Mouse (Mus musculus) lung, postnatal 4 days (tissue): ENCODE measurements at regions not wholly inside any gene's neighbourhood (a gene's known extent, or its start where the extent isn't known, plus 50 kb on each side); places are given as distances from the start of the nearest gene placed in this dataset.

Experiments used
- DNase-seq, 2 experiments: peaks; one replicate each; pipeline ENCODE4 v3.0.0; 2021

GRCm38 (mm10) chr12:39086285-39086684, 307.1 kb downstream of the Etv1 start:
- no peak for DNase-seq

GRCm38 (mm10) chr12:39094638-39095230, 315.6 kb downstream of the Etv1 start:
- DNase-seq: no peak

DNA sequence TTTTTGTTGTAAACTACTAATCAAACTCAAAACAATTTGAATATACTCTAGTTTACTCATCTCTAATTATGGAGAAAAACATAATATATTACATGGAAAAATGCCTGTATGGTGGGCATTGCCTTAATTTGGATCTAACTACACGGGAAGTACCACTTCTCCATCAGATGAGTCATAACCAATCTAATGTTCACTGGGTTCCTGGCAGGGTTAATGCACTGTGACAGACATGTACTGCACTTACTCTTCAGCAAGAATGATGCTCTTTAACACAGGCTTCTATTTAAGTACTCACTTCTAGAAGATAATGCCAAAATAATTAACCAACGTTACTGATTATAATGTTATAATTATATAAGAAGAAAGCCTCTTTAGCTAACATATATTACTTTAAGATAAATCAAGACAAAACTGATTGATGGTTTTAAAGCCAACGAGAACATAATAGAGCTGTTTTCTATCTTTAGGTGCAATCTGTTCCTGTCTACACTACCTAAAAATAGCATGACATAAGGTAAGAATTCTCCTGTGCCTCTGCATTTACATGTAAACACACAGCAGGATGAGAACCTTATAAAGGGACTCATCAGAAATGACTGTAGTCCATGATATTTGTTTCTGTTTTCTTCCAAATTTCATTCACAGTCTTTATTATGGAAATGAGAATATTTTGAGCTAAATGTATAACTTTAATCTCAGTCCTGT, 344.4 kb downstream of the Etv1 start:
- DNase-seq: no peak

GRCm38 (mm10) chr12:39154689-39155088, 375.5 kb downstream of the Etv1 start:
- DNase-seq: no peak

DNA sequence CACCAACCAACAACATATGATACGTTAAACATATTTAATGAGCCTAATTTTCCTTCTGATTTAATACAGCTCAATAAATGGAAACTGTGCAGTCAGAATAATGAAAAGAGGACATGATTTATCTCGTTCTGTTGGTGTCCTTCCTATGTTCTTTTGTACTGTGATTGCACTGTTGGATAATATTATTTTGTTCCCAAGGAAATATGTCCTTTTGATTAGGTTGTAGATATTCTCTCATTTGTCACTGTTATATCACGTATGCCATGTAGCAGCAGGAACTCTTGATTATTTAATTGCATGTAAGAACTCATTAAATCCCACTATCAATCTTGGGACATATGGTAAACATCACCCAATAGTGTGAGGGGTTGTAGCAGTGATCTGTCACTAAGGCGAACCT, 397.8 kb downstream of the Etv1 start:
- DNase-seq: no peak

DNA sequence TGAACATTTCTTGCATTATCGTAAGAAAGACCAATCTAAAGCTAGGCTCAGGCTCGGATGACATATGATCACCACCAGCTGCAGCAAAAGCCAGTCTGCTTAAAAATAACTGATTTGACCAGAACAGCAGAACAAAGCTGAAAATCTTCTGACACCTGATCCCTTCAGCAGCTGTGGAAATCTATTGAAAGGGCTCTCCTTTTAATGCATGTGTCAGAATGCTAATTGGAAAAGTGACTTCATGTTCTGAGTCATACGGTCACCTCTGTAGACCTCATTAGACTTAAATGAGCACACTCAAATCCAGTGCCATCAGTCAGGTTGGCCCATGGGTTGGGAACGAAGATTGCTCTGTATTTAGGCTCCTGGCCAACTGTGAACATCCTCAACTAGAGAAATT, 444.9 kb downstream of the Etv1 start:
- no peak for DNase-seq

- no peak for DNase-seq
These were observed 477.4 kb downstream of the Etv1 start for GRCm38 (mm10) chr12:39256605-39257004.

GRCm38 (mm10) chr12:39257571-39257970, 478.4 kb downstream of the Etv1 start:
- no peak for DNase-seq

GRCm38 (mm10) chr12:39289676-39290075, 510.5 kb downstream of the Etv1 start:
- DNase-seq: no peak

DNA sequence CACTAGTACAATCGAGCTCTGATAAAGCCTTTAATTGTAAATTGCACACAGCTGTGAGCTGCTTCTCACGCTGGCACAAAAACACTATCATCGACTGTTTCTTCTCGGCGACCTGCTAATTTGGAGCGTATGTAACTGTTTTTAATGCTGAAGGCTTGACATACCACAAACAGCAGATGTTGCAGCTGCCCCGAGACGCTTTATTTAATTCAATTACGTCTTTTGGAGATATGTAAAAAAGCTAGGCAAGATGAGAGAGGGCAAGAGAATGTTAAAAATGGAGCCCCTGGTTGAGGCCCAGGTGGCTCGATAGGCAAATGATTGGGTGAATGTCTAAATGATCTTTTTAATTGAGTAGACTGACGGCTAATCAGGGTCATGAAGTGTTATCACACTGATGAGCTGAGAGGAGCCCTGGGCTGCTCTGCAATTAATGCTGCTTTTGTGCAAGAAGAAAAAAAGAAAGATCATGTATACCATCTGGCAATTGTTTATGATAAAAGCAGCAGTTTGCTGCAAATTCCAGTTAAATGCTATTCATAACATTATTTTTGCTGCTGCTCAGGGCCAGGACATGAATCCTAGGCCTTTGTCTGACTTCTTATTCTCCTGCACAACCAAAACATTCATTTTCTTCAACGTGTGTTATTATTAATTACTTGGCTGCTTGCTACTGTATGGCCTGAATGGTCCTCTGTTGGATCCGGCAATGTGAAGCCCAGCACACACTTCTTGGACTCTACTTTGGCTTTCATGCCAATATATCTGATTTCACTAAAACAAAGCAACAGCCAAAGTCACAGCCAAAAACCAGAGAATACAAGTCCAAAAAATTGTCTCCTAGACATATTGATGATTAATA, 522.4 kb downstream of the Etv1 start:
- peak in 1 of 2 experiments; percentile 23 for DNase-seq

- no peak for DNase-seq
These were observed 523.0 kb downstream of the Etv1 start for GRCm38 (mm10) chr12:39302213-39302591.

GRCm38 (mm10) chr12:39307746-39308145, 528.6 kb downstream of the Etv1 start:
- no peak for DNase-seq

DNA sequence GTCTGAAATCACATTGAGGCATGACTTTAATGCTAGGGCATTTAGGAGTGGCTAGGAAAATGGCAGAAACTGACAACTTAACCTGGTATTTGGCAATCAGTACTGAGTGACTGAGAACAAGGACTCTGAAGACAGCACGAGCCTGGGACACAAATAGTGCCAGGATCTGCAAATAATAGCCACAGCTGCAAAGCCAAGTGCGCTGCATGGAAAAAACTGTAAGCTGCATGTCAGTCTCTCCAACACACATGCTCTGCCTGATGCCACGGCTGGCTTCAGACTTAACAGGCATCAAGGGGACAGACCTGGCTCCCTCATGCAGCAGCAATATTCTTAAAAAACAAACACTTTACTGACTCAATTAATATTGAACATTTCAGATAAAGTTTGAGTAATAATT, 530.7 kb downstream of the Etv1 start:
- DNase-seq: no peak

- no peak for DNase-seq
These were observed 538.0 kb downstream of the Etv1 start for GRCm38 (mm10) chr12:39317229-39317628.

DNA sequence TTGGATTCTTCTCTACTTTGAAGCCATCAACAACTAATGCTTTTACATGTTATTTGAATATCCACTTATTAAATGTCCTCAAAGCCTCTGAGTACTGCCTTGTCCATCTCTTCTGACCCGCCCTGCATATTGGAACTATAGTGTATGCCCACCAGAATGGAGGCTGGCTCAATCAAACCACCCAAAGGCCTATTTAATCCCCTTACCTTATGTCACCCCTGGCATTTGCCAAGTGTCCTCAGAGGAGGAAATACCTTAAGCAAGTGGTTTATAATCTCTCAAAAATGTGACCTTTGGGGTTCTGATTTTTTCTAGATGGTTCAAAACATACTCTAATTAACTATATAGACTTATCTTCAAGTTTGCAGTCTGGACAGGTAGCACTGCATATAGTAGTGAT, 542.3 kb downstream of the Etv1 start:
- DNase-seq: no peak

- DNase-seq: no peak
These were observed 547.0 kb downstream of the Etv1 start for GRCm38 (mm10) chr12:39326157-39326556.

- no peak for DNase-seq
These were observed 547.6 kb downstream of the Etv1 start for GRCm38 (mm10) chr12:39326668-39327299.

- DNase-seq: no peak
These were observed 549.2 kb downstream of the Etv1 start for GRCm38 (mm10) chr12:39328377-39328776.

- DNase-seq: no peak
These were observed 559.9 kb downstream of the Etv1 start for GRCm38 (mm10) chr12:39339101-39339538.

DNA sequence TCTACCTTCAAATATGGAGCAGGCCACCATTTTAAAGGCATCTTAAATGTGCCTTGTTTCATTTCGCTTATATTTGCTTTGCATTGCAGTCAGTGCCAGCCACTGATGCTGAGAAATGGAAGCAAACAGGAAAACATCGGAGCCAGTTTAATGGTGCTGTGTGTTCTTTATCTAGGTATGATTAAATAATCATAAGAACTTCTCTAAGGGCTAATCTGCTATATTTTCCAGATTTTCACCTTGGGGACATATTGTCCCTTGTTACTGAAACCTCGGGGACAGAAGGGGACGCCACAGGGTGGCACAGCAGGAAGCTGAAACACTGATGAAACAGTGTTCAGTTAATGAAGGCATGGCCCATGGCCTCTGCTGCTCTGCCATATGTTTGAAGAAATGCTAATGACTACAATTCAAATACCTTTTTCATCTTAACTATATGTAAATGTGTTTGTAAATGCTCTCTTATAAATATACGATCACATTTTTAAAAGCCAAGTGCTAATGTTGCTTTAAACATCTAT, 562.6 kb downstream of the Etv1 start:
- DNase-seq: no peak

DNA sequence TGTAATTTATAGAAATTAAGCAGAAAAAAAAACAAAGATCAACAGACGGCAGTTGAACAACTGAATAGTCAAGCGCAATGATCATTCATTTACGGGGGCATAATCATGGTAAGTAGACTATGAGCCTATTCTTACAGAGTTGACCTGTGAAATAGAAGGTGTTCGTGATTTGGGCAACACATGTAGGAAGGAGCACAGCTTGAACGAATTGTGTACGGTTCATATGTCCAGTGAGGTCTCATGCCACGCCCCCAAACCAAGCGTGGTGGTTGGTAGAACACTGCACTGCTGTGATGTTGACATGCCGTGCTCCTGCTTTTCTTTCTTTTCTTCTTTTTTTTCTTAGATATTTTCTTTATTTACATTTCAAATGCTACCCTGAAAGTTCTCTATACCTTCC, 563.1 kb downstream of the Etv1 start:
- no peak for DNase-seq

DNA sequence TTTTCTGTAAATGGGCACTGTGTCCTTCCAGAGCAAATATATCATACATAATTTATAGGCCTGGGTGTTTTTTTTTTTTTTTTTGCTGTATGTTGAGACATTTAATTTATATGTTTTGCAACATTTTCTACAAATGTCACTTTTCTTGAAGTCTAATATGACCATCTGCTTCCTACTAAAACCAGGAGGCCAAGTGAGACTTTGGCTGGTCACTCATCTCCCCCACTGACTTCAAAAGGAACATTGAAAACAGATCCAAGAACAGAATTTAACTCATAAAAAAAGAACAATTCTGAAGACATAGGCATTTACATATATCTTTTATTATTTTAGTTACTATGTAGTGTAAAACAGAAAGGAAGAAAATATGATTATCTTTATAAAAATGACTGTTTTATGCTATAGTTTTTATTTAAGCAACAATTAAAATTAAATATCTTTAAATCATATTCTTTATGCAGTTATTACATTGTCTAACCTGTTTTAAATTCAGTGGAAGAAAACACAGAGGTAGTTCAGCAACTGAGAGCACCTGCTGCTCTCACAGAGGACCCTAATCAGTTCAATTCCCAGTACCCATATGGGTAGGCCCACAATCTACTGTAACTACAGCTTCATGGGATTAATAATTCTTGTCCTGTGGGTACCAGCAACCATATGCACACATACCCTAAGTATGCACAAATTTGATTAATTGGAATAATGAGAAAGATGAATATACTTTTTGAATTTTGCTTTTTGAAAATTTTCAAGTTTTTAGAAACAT, 592.5 kb downstream of the Etv1 start:
- DNase-seq: no peak
